Mouse (Mus musculus): Measurements from ENCODE around the gene Trpm4.

Gene Trpm4

GRCm38 (mm10) chr7:45355318-45356020 is 21.9 kb upstream of the Trpm4 start:
- in situ Hi-C loops (cut with MboI, MseI) = no loop called here

- in situ Hi-C loops (cut with MboI, MseI) = no loop called here
Observed at GRCm38 (mm10) chr7:45353041-45353440, 19.5 kb upstream of the Trpm4 start.

- in situ Hi-C loops (cut with MboI, MseI) = no loop called here
Observed at GRCm38 (mm10) chr7:45346905-45347304, 13.3 kb upstream of the Trpm4 start.

GRCm38 (mm10) chr7:45343543-45343942 is 10.0 kb upstream of the Trpm4 start:
- in situ Hi-C loops (cut with MboI, MseI) = no loop called here

GRCm38 (mm10) chr7:45342081-45342480 is 8.5 kb upstream of the Trpm4 start:
- in situ Hi-C loops (cut with MboI, MseI) = no loop called here

- in situ Hi-C loops (cut with MboI, MseI) = no loop called here
Observed at GRCm38 (mm10) chr7:45341303-45341702, 7.7 kb upstream of the Trpm4 start.

GRCm38 (mm10) chr7:45340669-45341068 is 7.1 kb upstream of the Trpm4 start:
- in situ Hi-C loops (cut with MboI, MseI) = no loop called here

- in situ Hi-C loops (cut with MboI, MseI) = no loop called here
Observed at GRCm38 (mm10) chr7:45340066-45340442, 6.5 kb upstream of the Trpm4 start.

- in situ Hi-C loops (cut with MboI, MseI) = no loop called here
Observed at GRCm38 (mm10) chr7:45339410-45340065, 6.0 kb upstream of the Trpm4 start.

GRCm38 (mm10) chr7:45338161-45338911 is 4.8 kb upstream of the Trpm4 start:
- in situ Hi-C loops (cut with MboI, MseI) = no loop called here

GRCm38 (mm10) chr7:45337469-45337868 is 3.9 kb upstream of the Trpm4 start:
- in situ Hi-C loops (cut with MboI, MseI) = no loop called here

GRCm38 (mm10) chr7:45336319-45336718 is 2.7 kb upstream of the Trpm4 start:
- in situ Hi-C loops (cut with MboI, MseI) = no loop called here

- in situ Hi-C loops (cut with MboI, MseI) = no loop called here
Observed at GRCm38 (mm10) chr7:45335056-45335455, 1.5 kb upstream of the Trpm4 start, which contains the start of gene Hrc. Gene Hrc, plus strand, starts transcription at chr7:45335290.

GRCm38 (mm10) chr7:45334605-45335004 is 1.0 kb upstream of the Trpm4 start:
- in situ Hi-C loops (cut with MboI, MseI) = no loop called here

- in situ Hi-C loops (cut with MboI, MseI) = no loop called here
Observed at GRCm38 (mm10) chr7:45332685-45333425, 725 bp downstream of the Trpm4 start.

- in situ Hi-C loops (cut with MboI, MseI) = no loop called here
Observed at GRCm38 (mm10) chr7:45331502-45331901, 2.1 kb downstream of the Trpm4 start.

GRCm38 (mm10) chr7:45328841-45329475 is 4.6 kb downstream of the Trpm4 start:
- in situ Hi-C loops (cut with MboI, MseI) = no loop called here

GRCm38 (mm10) chr7:45325800-45326199 is 7.8 kb downstream of the Trpm4 start:
- in situ Hi-C loops (cut with MboI, MseI) = no loop called here

GRCm38 (mm10) chr7:45323069-45323468 is 10.5 kb downstream of the Trpm4 start:
- in situ Hi-C loops (cut with MboI, MseI) = no loop called here

GRCm38 (mm10) chr7:45322245-45322644 is 11.3 kb downstream of the Trpm4 start:
- in situ Hi-C loops (cut with MboI, MseI) = no loop called here

- in situ Hi-C loops (cut with MboI, MseI) = loop anchor here (5.0 kb wide), 1 partner anchor 81 kb away; the partner anchor contains the start of gene Snrnp70
Observed at GRCm38 (mm10) chr7:45316536-45316935, 17.0 kb downstream of the Trpm4 start.

Measured in T-helper 1 cell (primary cell).